Mouse (Mus musculus) neural tube, embryonic 14.5 days (tissue): ENCODE data around the gene Trmt44. TPM values are rescaled to one million over a fixed set of nuclear protein-coding genes. Genes with fewer than 3 reads are reported as not detected.

ENCODE experiments used
- ATAC-seq: fragments of 200-750 bp; cut with Nextera tagmentation; 2 replicates; pipeline ENCODE4 v1.8.0; 2017; ENCODE audit warnings: low read depth, mild to moderate bottlenecking, moderate TSS enrichment, moderate library complexity
- H3K27ac ChIP-seq: fragments of 300-500 bp; sonication (generic); 2 replicates; pipeline ENCODE4 v1.5.1; 2014; ENCODE audit warnings: low read depth, mild to moderate bottlenecking, control low read depth, low read length, moderate library complexity, mixed read lengths
- H3K27me3 ChIP-seq: fragments of 300-500 bp; sonication (generic); 2 replicates; pipeline ENCODE4 v1.6.1; 2014; ENCODE audit warnings: low read length; ENCODE audit not compliant: control insufficient read depth, insufficient read depth
- H3K36me3 ChIP-seq: fragments of 300-500 bp; sonication (generic); 2 replicates; pipeline ENCODE4 v1.6.1; 2014; ENCODE audit warnings: low read length, mixed read lengths; ENCODE audit not compliant: control insufficient read depth, insufficient read depth
- H3K4me1 ChIP-seq: fragments of 300-500 bp; sonication (generic); 2 replicates; pipeline ENCODE4 v1.6.1; 2014; ENCODE audit warnings: low read length; ENCODE audit not compliant: control insufficient read depth, insufficient read depth
- H3K4me2 ChIP-seq: fragments of 300-500 bp; sonication (generic); 2 replicates; pipeline ENCODE4 v1.6.1; 2014; ENCODE audit warnings: mild to moderate bottlenecking, low read depth, low read length, control low read depth
- H3K4me3 ChIP-seq: fragments of 300-500 bp; sonication (generic); 2 replicates; pipeline ENCODE4 v1.5.1; 2014; ENCODE audit warnings: low read depth, low read length, control low read depth, mixed read lengths
- H3K9ac ChIP-seq: fragments of 300-500 bp; sonication (generic); replicated peaks from 2 replicates; pipeline ENCODE4 v1.6.1; 2014; ENCODE audit warnings: low read depth, mild to moderate bottlenecking, control low read depth, low read length, mixed read lengths
- H3K9me3 ChIP-seq: fragments of 300-500 bp; sonication (generic); 2 replicates; pipeline ENCODE4 v1.6.1; 2016; ENCODE audit warnings: low read length; ENCODE audit not compliant: control insufficient read depth
- WGBS: fragments of 180-500 bp; shearing (Covaris S2); extraction: QIAGEN DNeasy Blood & Tissue Kit; methylation state at CpG from one replicate; pipeline ENCODE4 v1.1.7; 2014; 5-methylcytosine and 5-hydroxymethylcytosine counted together
- polyA plus RNA-seq: library from polyadenylated mRNA; unstranded; fragments of >200 nt; fragmentation: Nextera tagmentation; extraction: Ambion mirVana; gene quantifications from 2 replicates; pipeline ENCODE4 v1.2.1, GENCODE M21; 2014

Trmt44 gene
- polyA plus RNA-seq, 1 experiment from 2014 or later = 7.8 TPM

- Histone ChIP-seq H3K4me3 (no peak overlapping the region), H3K9ac (no peak overlapping the region), H3K36me3 (no peaks in the 10 kb centered on the region), H3K4me2 (no peak overlapping the region), H3K27ac (no peak overlapping the region), H3K27me3 (no peaks in the 10 kb centered on the region), H3K9me3 (no peaks in the 10 kb centered on the region), H3K4me1 (peaks cover 11% of the 10 kb centered on the region; the same call in 1 of the 2 replicates)
- no peak for ATAC-seq
- WGBS = 66% methylated on average over 3 of the region's 3 CpGs
Observed at GRCm38 (mm10) chr5:35580156-35580922, 5.5 kb upstream of the Trmt44 start.

- peaks cover 12% of the 10 kb centered on the region; the same call in 1 of the 2 replicates for H3K4me1 ChIP-seq
- no peaks in the 10 kb centered on the region for H3K36me3 ChIP-seq
- no peak overlapping the region for H3K4me3 ChIP-seq
- H3K9me3 ChIP-seq = no peaks in the 10 kb centered on the region
- WGBS = 58% methylated on average over 5 of the region's 5 CpGs
- H3K27ac ChIP-seq = no peak overlapping the region
- no peak for ATAC-seq
- no peak overlapping the region for H3K4me2 ChIP-seq
- H3K9ac ChIP-seq = no peak overlapping the region
- H3K27me3 ChIP-seq = no peaks in the 10 kb centered on the region
Observed at GRCm38 (mm10) chr5:35579247-35579893, 4.5 kb upstream of the Trmt44 start.

GRCm38 (mm10) chr5:35578411-35578810 lies 3.5 kb upstream of the Trmt44 start:
- Histone ChIP-seq H3K9ac (no peak overlapping the region), H3K9me3 (no peaks in the 10 kb centered on the region), H3K27me3 (no peaks in the 10 kb centered on the region), H3K4me3 (no peak overlapping the region), H3K4me1 (peaks cover 13% of the 10 kb centered on the region; the same call in 1 of the 2 replicates), H3K36me3 (no peaks in the 10 kb centered on the region), H3K4me2 (no peak overlapping the region), H3K27ac (no peak overlapping the region)
- no peak for ATAC-seq
- 56% methylated on average over 2 of the region's 2 CpGs for WGBS

- peaks cover 6% of the 10 kb centered on the region; the same call in 1 of the 2 replicates for H3K36me3 ChIP-seq
- H3K27me3 ChIP-seq = no peaks in the 10 kb centered on the region
- no peak for ATAC-seq
- no peak overlapping the region for H3K9ac ChIP-seq
- no peaks in the 10 kb centered on the region for H3K9me3 ChIP-seq
- no peak overlapping the region for H3K4me2 ChIP-seq
- H3K4me1 ChIP-seq = peaks cover 8% of the 10 kb centered on the region; the same call in 1 of the 2 replicates
- H3K4me3 ChIP-seq = no peak overlapping the region
- 90% methylated on average over 10 of the region's 10 CpGs for WGBS
- no peak overlapping the region for H3K27ac ChIP-seq
Observed at GRCm38 (mm10) chr5:35576409-35577020, 1.6 kb upstream of the Trmt44 start.

- Histone ChIP-seq H3K9ac (no peak overlapping the region), H3K27ac (no peak overlapping the region), H3K27me3 (no peaks in the 10 kb centered on the region), H3K4me1 (peaks cover 8% of the 10 kb centered on the region; the same call in 1 of the 2 replicates), H3K4me3 (no peak overlapping the region), H3K9me3 (no peaks in the 10 kb centered on the region), H3K36me3 (peaks cover 22% of the 10 kb centered on the region), H3K4me2 (no peak overlapping the region)
- ATAC-seq = no peak
- 90% methylated on average over 6 of the region's 6 CpGs for WGBS
Observed at GRCm38 (mm10) chr5:35571546-35571945, 3.3 kb downstream of the Trmt44 start.

GRCm38 (mm10) chr5:35566632-35567031 lies 8.2 kb downstream of the Trmt44 start:
- Histone ChIP-seq H3K27me3 (no peaks in the 10 kb centered on the region), H3K4me1 (no peaks in the 10 kb centered on the region), H3K36me3 (peaks cover 54% of the 10 kb centered on the region), H3K4me2 (no peak overlapping the region), H3K9ac (no peak overlapping the region), H3K27ac (no peak overlapping the region), H3K4me3 (no peak overlapping the region), H3K9me3 (no peaks in the 10 kb centered on the region)
- no peak for ATAC-seq
- WGBS = 89% methylated on average over 4 of the region's 4 CpGs

- Histone ChIP-seq H3K27me3 (no peaks in the 10 kb centered on the region), H3K9ac (no peak overlapping the region), H3K4me1 (no peaks in the 10 kb centered on the region), H3K36me3 (peaks cover 51% of the 10 kb centered on the region), H3K27ac (no peak overlapping the region), H3K4me2 (no peak overlapping the region), H3K9me3 (no peaks in the 10 kb centered on the region), H3K4me3 (no peak overlapping the region)
- 93% methylated on average over 9 of the region's 9 CpGs for WGBS
- no peak for ATAC-seq
Observed at GRCm38 (mm10) chr5:35565217-35565616, 9.7 kb downstream of the Trmt44 start.

- 6% methylated on average over 1 of the region's 1 CpGs for WGBS
- no peaks in the 10 kb centered on the region for H3K4me1 ChIP-seq
- ATAC-seq = no peak
Observed at GRCm38 (mm10) chr5:35563449-35563848, 11.4 kb downstream of the Trmt44 start.

GRCm38 (mm10) chr5:35562616-35563015 lies 12.3 kb downstream of the Trmt44 start:
- H3K9ac ChIP-seq = no peak overlapping the region
- WGBS = 100% methylated on average over 2 of the region's 2 CpGs
- ATAC-seq = no peak
- H3K4me3 ChIP-seq = no peak overlapping the region
- H3K36me3 ChIP-seq = peaks cover 49% of the 10 kb centered on the region
- H3K27me3 ChIP-seq = no peaks in the 10 kb centered on the region
- H3K27ac ChIP-seq = no peak overlapping the region
- no peaks in the 10 kb centered on the region for H3K9me3 ChIP-seq
- no peak overlapping the region for H3K4me2 ChIP-seq
- no peaks in the 10 kb centered on the region for H3K4me1 ChIP-seq

More at GRCm38 (mm10) chr5:35563449-35563848, 11.4 kb downstream of the Trmt44 start:
- Histone ChIP-seq H3K9me3 (no peaks in the 10 kb centered on the region), H3K27ac (no peak overlapping the region), H3K9ac (no peak overlapping the region), H3K4me3 (no peak overlapping the region), H3K27me3 (no peaks in the 10 kb centered on the region), H3K4me2 (no peak overlapping the region), H3K36me3 (peaks cover 50% of the 10 kb centered on the region)
